Mouse (Mus musculus): ENCODE data around the gene Nuak2. TPM values are rescaled to one million over a fixed set of nuclear protein-coding genes. Genes with fewer than 3 reads are reported as not detected.

Nuak2 gene
- total RNA-seq, 1 experiment = 8.0 TPM

- DNase-seq (ENCODE audit: low read depth, low spot score) = peak; percentile 45
- H3K36me3 ChIP-seq (ENCODE audit: control insufficient read depth, insufficient read depth, low read length, poor library complexity, severe bottlenecking) = no peaks in the 10 kb centered on the region
- no peaks in the 10 kb centered on the region for H3K9me3 ChIP-seq (ENCODE audit: control insufficient read depth, insufficient read depth, low read depth, low read length)
- TF ChIP-seq HCFC1 (IDR thresholded peaks at IDR 0.05; ENCODE audit: borderline replicate concordance, insufficient read depth, low read length) = no peak
- TF ChIP-seq ZC3H11A (IDR thresholded peaks at IDR 0.05; ENCODE audit: borderline replicate concordance, low read depth, low read length) = peak; percentile 29; the same call in 1 of the 2 replicates
- no peak overlapping the region for H3K4me3 ChIP-seq (ENCODE audit: insufficient read depth in 1 of 2, low read depth in 1 of 2, low read length in 2 of 2, poor library complexity in 1 of 2, severe bottlenecking in 1 of 2)
- in situ Hi-C loops (cut with MboI; ENCODE audit: low sequenced_read_pairs in 2 of 2, unreplicated experiment in 2 of 2) = loop anchor here in 1 of 2 experiments (5.0 kb wide), 1 partner anchor 51 kb away; no protein-coding TSS in a partner anchor
- no peak overlapping the region for H3K9ac ChIP-seq (ENCODE audit: insufficient read depth, low read depth, low read length, poor library complexity, severe bottlenecking)
- H3K27ac ChIP-seq (ENCODE audit: insufficient read depth, low read depth, low read length, poor library complexity, severe bottlenecking) = no peak overlapping the region
- peaks cover 2 to 10% of the 10 kb centered on the region in 2 experiments; a peak in 1 of 4 replicates for H3K4me1 ChIP-seq (ENCODE audit: control insufficient read depth in 2 of 2, insufficient read depth in 2 of 2, low read length in 2 of 2, poor library complexity in 1 of 2)
Measured at GRCm38 (mm10) chr1:132306160-132306559, 9.8 kb upstream of the Nuak2 start.

- no peak for TF ChIP-seq ZNF384 (IDR thresholded peaks at IDR 0.05; ENCODE audit: low read depth, low read length)
- no peak for TF ChIP-seq CHD2 (IDR thresholded peaks at IDR 0.05; ENCODE audit: low read depth, low read length)
- no peak for TF ChIP-seq HCFC1 (IDR thresholded peaks at IDR 0.05; ENCODE audit: borderline replicate concordance, insufficient read depth, low read length)
- no peak for TF ChIP-seq MAFK (IDR thresholded peaks at IDR 0.05; ENCODE audit: insufficient read depth, low read depth, low read length)
- no peak for TF ChIP-seq ZC3H11A (IDR thresholded peaks at IDR 0.05; ENCODE audit: borderline replicate concordance, low read depth, low read length)
- no peaks in the 10 kb centered on the region for H3K9me3 ChIP-seq (ENCODE audit: control insufficient read depth, insufficient read depth, low read depth, low read length)
- in situ Hi-C loops (cut with MboI; ENCODE audit: low sequenced_read_pairs in 2 of 2, unreplicated experiment in 2 of 2) = loop anchor here in 1 of 2 experiments (5.0 kb wide), 1 partner anchor 50 kb away; no protein-coding TSS in a partner anchor
- H3K4me3 ChIP-seq (ENCODE audit: insufficient read depth in 1 of 2, low read depth in 1 of 2, low read length in 2 of 2, poor library complexity in 1 of 2, severe bottlenecking in 1 of 2) = no peak overlapping the region
- no peak overlapping the region for H3K9ac ChIP-seq (ENCODE audit: insufficient read depth, low read depth, low read length, poor library complexity, severe bottlenecking)
- no peaks in the 10 kb centered on the region for H3K36me3 ChIP-seq (ENCODE audit: control insufficient read depth, insufficient read depth, low read length, poor library complexity, severe bottlenecking)
- no peak overlapping the region for H3K27ac ChIP-seq (ENCODE audit: insufficient read depth, low read depth, low read length, poor library complexity, severe bottlenecking)
- DNase-seq (ENCODE audit: low read depth, low spot score) = no peak
- H3K4me1 ChIP-seq (ENCODE audit: control insufficient read depth in 2 of 2, insufficient read depth in 2 of 2, low read length in 2 of 2, poor library complexity in 1 of 2) = peaks cover 2 to 10% of the 10 kb centered on the region in 2 experiments; a peak in 1 of 4 replicates
Measured at GRCm38 (mm10) chr1:132306808-132307207, 9.1 kb upstream of the Nuak2 start.

- in situ Hi-C loops (cut with MboI; ENCODE audit: low sequenced_read_pairs in 2 of 2, unreplicated experiment in 2 of 2) = loop anchor here in 1 of 2 experiments (5.0 kb wide), 1 partner anchor 49 kb away; no protein-coding TSS in a partner anchor
- H3K9me3 ChIP-seq (ENCODE audit: control insufficient read depth, insufficient read depth, low read depth, low read length) = no peaks in the 10 kb centered on the region
- no peak for DNase-seq (ENCODE audit: low read depth, low spot score)
Measured at GRCm38 (mm10) chr1:132307962-132308361, 8.0 kb upstream of the Nuak2 start.

DNA sequence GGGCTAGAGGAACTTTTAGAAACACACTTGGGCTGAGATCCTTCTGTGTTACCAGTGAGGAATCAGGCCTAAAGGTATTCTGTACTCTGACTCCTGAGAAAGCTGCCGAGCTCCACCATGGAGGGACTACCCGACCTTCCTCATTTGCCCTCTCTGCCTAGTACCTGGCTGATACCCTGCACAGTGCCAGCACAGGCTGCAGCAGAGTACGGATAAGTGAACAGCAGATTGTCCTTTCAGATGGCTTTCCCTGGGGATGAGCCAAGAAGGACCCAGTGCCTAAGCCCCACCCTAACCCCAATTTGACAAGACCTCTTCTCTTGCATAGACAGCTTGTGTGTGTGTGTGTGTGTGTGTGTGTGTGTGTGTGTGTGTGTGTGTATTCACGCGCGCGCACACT is 7.3 kb upstream of the Nuak2 start:
- H3K4me3 ChIP-seq (ENCODE audit: insufficient read depth in 1 of 2, low read depth in 1 of 2, low read length in 2 of 2, poor library complexity in 1 of 2, severe bottlenecking in 1 of 2) = no peak overlapping the region
- no peaks in the 10 kb centered on the region for H3K36me3 ChIP-seq (ENCODE audit: control insufficient read depth, insufficient read depth, low read length, poor library complexity, severe bottlenecking)
- in situ Hi-C loops (cut with MboI; ENCODE audit: low sequenced_read_pairs in 2 of 2, unreplicated experiment in 2 of 2) = loop anchor here in 1 of 2 experiments (5.0 kb wide), 1 partner anchor 49 kb away; no protein-coding TSS in a partner anchor
- H3K4me1 ChIP-seq (ENCODE audit: control insufficient read depth in 2 of 2, insufficient read depth in 2 of 2, low read length in 2 of 2, poor library complexity in 1 of 2) = peaks cover 2 to 12% of the 10 kb centered on the region in 2 experiments; a peak in 1 of 4 replicates
- H3K9ac ChIP-seq (ENCODE audit: insufficient read depth, low read depth, low read length, poor library complexity, severe bottlenecking) = no peak overlapping the region
- H3K27ac ChIP-seq (ENCODE audit: insufficient read depth, low read depth, low read length, poor library complexity, severe bottlenecking) = no peak overlapping the region
- DNase-seq (ENCODE audit: low read depth, low spot score) = no peak
- no peaks in the 10 kb centered on the region for H3K9me3 ChIP-seq (ENCODE audit: control insufficient read depth, insufficient read depth, low read depth, low read length)
- no peak for TF ChIP-seq ZC3H11A (IDR thresholded peaks at IDR 0.05; ENCODE audit: borderline replicate concordance, low read depth, low read length)
- TF ChIP-seq CHD2 (IDR thresholded peaks at IDR 0.05; ENCODE audit: low read depth, low read length) = no peak
- TF ChIP-seq HCFC1 (IDR thresholded peaks at IDR 0.05; ENCODE audit: borderline replicate concordance, insufficient read depth, low read length) = no peak
- no peak for TF ChIP-seq ZNF384 (IDR thresholded peaks at IDR 0.05; ENCODE audit: low read depth, low read length)
- TF ChIP-seq MAFK (IDR thresholded peaks at IDR 0.05; ENCODE audit: insufficient read depth, low read depth, low read length) = no peak

More at GRCm38 (mm10) chr1:132307962-132308361, 8.0 kb upstream of the Nuak2 start:
- Histone ChIP-seq H3K4me1 (ENCODE audit: control insufficient read depth in 2 of 2, insufficient read depth in 2 of 2, low read length in 2 of 2, poor library complexity in 1 of 2) (peaks cover 2 to 12% of the 10 kb centered on the region in 2 experiments; a peak in 1 of 4 replicates), H3K36me3 (ENCODE audit: control insufficient read depth, insufficient read depth, low read length, poor library complexity, severe bottlenecking) (no peaks in the 10 kb centered on the region), H3K9ac (ENCODE audit: insufficient read depth, low read depth, low read length, poor library complexity, severe bottlenecking) (no peak overlapping the region), H3K4me3 (ENCODE audit: insufficient read depth in 1 of 2, low read depth in 1 of 2, low read length in 2 of 2, poor library complexity in 1 of 2, severe bottlenecking in 1 of 2) (no peak overlapping the region), H3K27ac (ENCODE audit: insufficient read depth, low read depth, low read length, poor library complexity, severe bottlenecking) (no peak overlapping the region)
- TF ChIP-seq ZNF384 (IDR thresholded peaks at IDR 0.05; ENCODE audit: low read depth, low read length) = no peak
- no peak for TF ChIP-seq MAFK (IDR thresholded peaks at IDR 0.05; ENCODE audit: insufficient read depth, low read depth, low read length)
- TF ChIP-seq CHD2 (IDR thresholded peaks at IDR 0.05; ENCODE audit: low read depth, low read length) = no peak
- TF ChIP-seq HCFC1 (IDR thresholded peaks at IDR 0.05; ENCODE audit: borderline replicate concordance, insufficient read depth, low read length) = no peak
- no peak for TF ChIP-seq ZC3H11A (IDR thresholded peaks at IDR 0.05; ENCODE audit: borderline replicate concordance, low read depth, low read length)
